Mouse (Mus musculus): Measurements from ENCODE around the gene A830031A19Rik. TPM values are rescaled to one million over a fixed set of nuclear protein-coding genes. Genes with fewer than 3 reads are reported as not detected.
A peak's percentile ranks its signal among the peaks of the same experiment; 100 is the strongest.

The A830031A19Rik gene
- total RNA-seq, 2 experiments from 2014 or later = not detected

- peak in 1 of 2 experiments; percentile 6 for DNase-seq
Measured at GRCm38 (mm10) chr11:24008244-24008643, 66.6 kb downstream of the A830031A19Rik start.

GRCm38 (mm10) chr11:24005445-24006156 lies 69.3 kb downstream of the A830031A19Rik start:
- no peak for DNase-seq

- DNase-seq = no peak
Measured at GRCm38 (mm10) chr11:24000675-24001074, 74.2 kb downstream of the A830031A19Rik start.

Small RNA genes within 50 kb of the gene (microRNA-seq; reads per million reads assigned to microRNA genes)
- gene Gm44381 = not detected

Other genes starting within 250 kb of the A830031A19Rik start
- gene Papolg, start 179.8 kb downstream of the A830031A19Rik start, total RNA-seq (2021) = 10 to 100 TPM; 10.8 to 12.9 TPM
- 1 to 10 TPM; 4.9 to 5.4 TPM for gene Bcl11a, start 3.0 kb upstream of the A830031A19Rik start, total RNA-seq (2021)

Data from adrenal gland, postnatal 36 days (tissue).